Mouse (Mus musculus): ENCODE measurements around the gene Mxi1. TPM values are rescaled to one million over a fixed set of nuclear protein-coding genes. Genes with fewer than 3 reads are reported as not detected.
"Not testable (repeated sequence)": the region's sequence is repeated elsewhere in the genome, so short reads cannot be mapped to it uniquely, and the experiment has no call there.

Mxi1 gene
- polyA plus RNA-seq, 1 experiment from 2014 or later = 40.2 TPM

- Histone ChIP-seq H3K4me3 (replicated peaks) (no peak overlapping the region), H3K36me3 (no peaks in the 10 kb centered on the region), H3K9me3 (replicated peaks) (no peaks in the 10 kb centered on the region), H3K4me2 (no peak overlapping the region), H3K27me3 (no peaks in the 10 kb centered on the region), H3K9ac (no peak overlapping the region), H3K27ac (no peak overlapping the region), H3K4me1 (peaks cover 17% of the 10 kb centered on the region)
- ATAC-seq (replicated peaks; ENCODE audit: low FRiP score) = no peak
- WGBS = 14% methylated on average over 7 of the region's 7 CpGs
Observed at GRCm38 (mm10) chr19:53394552-53394951, 84.2 kb downstream of the Mxi1 start.

GRCm38 (mm10) chr19:53394956-53395355 is 84.6 kb downstream of the Mxi1 start:
- not testable (repeated sequence) for H3K9ac ChIP-seq; H3K4me2 ChIP-seq; H3K27me3 ChIP-seq; ATAC-seq (replicated peaks; ENCODE audit: low FRiP score); H3K4me3 ChIP-seq (replicated peaks); H3K36me3 ChIP-seq; H3K9me3 ChIP-seq (replicated peaks); H3K27ac ChIP-seq
- peaks cover 17% of the 10 kb centered on the region for H3K4me1 ChIP-seq
- 62% methylated on average over 3 of the region's 3 CpGs for WGBS

GRCm38 (mm10) chr19:53395805-53396204 is 85.5 kb downstream of the Mxi1 start:
- H3K36me3 ChIP-seq; H3K4me2 ChIP-seq; H3K27me3 ChIP-seq; H3K9me3 ChIP-seq (replicated peaks); H3K27ac ChIP-seq; H3K9ac ChIP-seq; ATAC-seq (replicated peaks; ENCODE audit: low FRiP score); H3K4me3 ChIP-seq (replicated peaks): not testable (repeated sequence)
- H3K4me1 ChIP-seq = peaks cover 17% of the 10 kb centered on the region
- WGBS = 38% methylated on average over 5 of the region's 5 CpGs

- H3K27ac ChIP-seq = no peak overlapping the region
- H3K9me3 ChIP-seq (replicated peaks) = no peaks in the 10 kb centered on the region
- peaks cover 7% of the 10 kb centered on the region for H3K4me1 ChIP-seq
- no peak for ATAC-seq (replicated peaks; ENCODE audit: low FRiP score)
- H3K4me3 ChIP-seq (replicated peaks) = no peak overlapping the region
- H3K4me2 ChIP-seq = no peak overlapping the region
- no peak overlapping the region for H3K9ac ChIP-seq
- H3K36me3 ChIP-seq = no peaks in the 10 kb centered on the region
- no peaks in the 10 kb centered on the region for H3K27me3 ChIP-seq
- WGBS = 68% methylated on average over 12 of the region's 12 CpGs
Observed at GRCm38 (mm10) chr19:53397451-53398233, 87.3 kb downstream of the Mxi1 start.

- no peak overlapping the region for H3K4me3 ChIP-seq (replicated peaks)
- no peaks in the 10 kb centered on the region for H3K36me3 ChIP-seq
- WGBS = 89% methylated on average over 4 of the region's 4 CpGs
- H3K9me3 ChIP-seq (replicated peaks) = no peaks in the 10 kb centered on the region
- no peaks in the 10 kb centered on the region for H3K27me3 ChIP-seq
- peaks cover 7% of the 10 kb centered on the region for H3K4me1 ChIP-seq
- H3K9ac ChIP-seq = no peak overlapping the region
- ATAC-seq (replicated peaks; ENCODE audit: low FRiP score) = no peak
- H3K4me2 ChIP-seq = no peak overlapping the region
- H3K27ac ChIP-seq = no peak overlapping the region
Observed at GRCm38 (mm10) chr19:53399213-53399612, 88.9 kb downstream of the Mxi1 start.

GRCm38 (mm10) chr19:53400332-53401110 is 90.2 kb downstream of the Mxi1 start:
- Histone ChIP-seq H3K27ac (no peak overlapping the region), H3K36me3 (no peaks in the 10 kb centered on the region), H3K4me3 (replicated peaks) (no peak overlapping the region), H3K4me1 (peaks cover 4% of the 10 kb centered on the region; the same call in 1 of the 2 replicates), H3K9me3 (replicated peaks) (no peaks in the 10 kb centered on the region), H3K9ac (no peak overlapping the region), H3K4me2 (no peak overlapping the region), H3K27me3 (no peaks in the 10 kb centered on the region)
- WGBS = 79% methylated on average over 16 of the region's 16 CpGs
- no peak for ATAC-seq (replicated peaks; ENCODE audit: low FRiP score)

- Histone ChIP-seq H3K27me3 (no peaks in the 10 kb centered on the region), H3K36me3 (no peaks in the 10 kb centered on the region), H3K9me3 (replicated peaks) (no peaks in the 10 kb centered on the region), H3K4me3 (replicated peaks) (no peak overlapping the region), H3K4me1 (peaks cover 4% of the 10 kb centered on the region; the same call in 1 of the 2 replicates), H3K27ac (no peak overlapping the region), H3K9ac (no peak overlapping the region), H3K4me2 (no peak overlapping the region)
- no peak for ATAC-seq (replicated peaks; ENCODE audit: low FRiP score)
- WGBS = 48% methylated on average over 12 of the region's 12 CpGs
Observed at GRCm38 (mm10) chr19:53402741-53403432, 92.6 kb downstream of the Mxi1 start.

GRCm38 (mm10) chr19:53404219-53404836 is 94.0 kb downstream of the Mxi1 start:
- Histone ChIP-seq H3K36me3 (no peaks in the 10 kb centered on the region), H3K4me1 (peaks cover 4% of the 10 kb centered on the region), H3K4me2 (no peak overlapping the region), H3K27ac (no peak overlapping the region), H3K27me3 (no peaks in the 10 kb centered on the region), H3K9ac (no peak overlapping the region), H3K4me3 (replicated peaks) (no peak overlapping the region), H3K9me3 (replicated peaks) (no peaks in the 10 kb centered on the region)
- ATAC-seq (replicated peaks; ENCODE audit: low FRiP score) = no peak
- WGBS = 94% methylated on average over 10 of the region's 10 CpGs

- no peaks in the 10 kb centered on the region for H3K27me3 ChIP-seq
- H3K9ac ChIP-seq = no peak overlapping the region
- ATAC-seq (replicated peaks; ENCODE audit: low FRiP score) = no peak
- no peak overlapping the region for H3K4me3 ChIP-seq (replicated peaks)
- H3K27ac ChIP-seq = no peak overlapping the region
- WGBS = 84% methylated on average over 18 of the region's 18 CpGs
- H3K4me1 ChIP-seq = peaks cover 10% of the 10 kb centered on the region
- H3K4me2 ChIP-seq = no peak overlapping the region
- H3K36me3 ChIP-seq = no peaks in the 10 kb centered on the region
- H3K9me3 ChIP-seq (replicated peaks) = no peaks in the 10 kb centered on the region
Observed at GRCm38 (mm10) chr19:53404837-53405356, 94.6 kb downstream of the Mxi1 start.

GRCm38 (mm10) chr19:53405810-53406209 is 95.5 kb downstream of the Mxi1 start:
- WGBS = 48% methylated on average over 2 of the region's 2 CpGs

GRCm38 (mm10) chr19:53407350-53407749 is 97.0 kb downstream of the Mxi1 start:
- no peak overlapping the region for H3K4me3 ChIP-seq (replicated peaks)
- H3K27ac ChIP-seq = no peak overlapping the region
- no peaks in the 10 kb centered on the region for H3K27me3 ChIP-seq
- 83% methylated on average over 2 of the region's 2 CpGs for WGBS
- no peaks in the 10 kb centered on the region for H3K36me3 ChIP-seq
- ATAC-seq (replicated peaks; ENCODE audit: low FRiP score) = no peak
- peaks cover 34% of the 10 kb centered on the region for H3K4me1 ChIP-seq
- H3K9ac ChIP-seq = no peak overlapping the region
- no peaks in the 10 kb centered on the region for H3K9me3 ChIP-seq (replicated peaks)
- no peak overlapping the region for H3K4me2 ChIP-seq

More at GRCm38 (mm10) chr19:53405810-53406209, 95.5 kb downstream of the Mxi1 start:
- Histone ChIP-seq H3K4me3 (replicated peaks) (no peak overlapping the region), H3K4me1 (peaks cover 19% of the 10 kb centered on the region), H3K36me3 (no peaks in the 10 kb centered on the region), H3K9me3 (replicated peaks) (no peaks in the 10 kb centered on the region), H3K9ac (no peak overlapping the region), H3K27me3 (no peaks in the 10 kb centered on the region), H3K4me2 (no peak overlapping the region), H3K27ac (no peak overlapping the region)
- no peak for ATAC-seq (replicated peaks; ENCODE audit: low FRiP score)

All from kidney, embryonic 15.5 days (tissue).